Mouse (Mus musculus): ENCODE measurements around the gene Map3k21. TPM values are rescaled to one million over a fixed set of nuclear protein-coding genes. Genes with fewer than 3 reads are reported as not detected.

The Map3k21 gene
- total and polyA plus RNA-seq, 3 experiments, result 0.78 to 1.9 (median 1.6) TPM

DNA sequence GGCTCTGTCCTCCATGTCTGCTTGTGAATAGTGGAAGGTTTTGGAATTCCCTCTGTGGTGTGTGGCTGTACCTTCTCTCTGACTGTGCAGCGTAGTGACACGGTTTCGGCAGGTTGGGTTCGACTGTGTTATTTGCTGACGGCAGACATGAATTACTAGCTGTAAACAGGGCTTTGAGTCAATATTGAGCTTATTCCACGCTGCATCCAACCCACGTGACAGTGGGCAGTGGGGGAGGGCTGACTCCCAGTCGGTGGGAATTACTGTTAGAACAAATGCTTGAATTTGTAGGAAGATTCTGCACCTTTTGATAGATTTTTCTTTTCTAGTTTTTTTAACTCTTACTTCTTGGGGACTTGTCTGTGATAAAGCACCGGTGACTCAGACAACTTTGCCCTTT lies 4.1 kb downstream of the Map3k21 start:
- DNase-seq, result peak; percentile 44

DNA sequence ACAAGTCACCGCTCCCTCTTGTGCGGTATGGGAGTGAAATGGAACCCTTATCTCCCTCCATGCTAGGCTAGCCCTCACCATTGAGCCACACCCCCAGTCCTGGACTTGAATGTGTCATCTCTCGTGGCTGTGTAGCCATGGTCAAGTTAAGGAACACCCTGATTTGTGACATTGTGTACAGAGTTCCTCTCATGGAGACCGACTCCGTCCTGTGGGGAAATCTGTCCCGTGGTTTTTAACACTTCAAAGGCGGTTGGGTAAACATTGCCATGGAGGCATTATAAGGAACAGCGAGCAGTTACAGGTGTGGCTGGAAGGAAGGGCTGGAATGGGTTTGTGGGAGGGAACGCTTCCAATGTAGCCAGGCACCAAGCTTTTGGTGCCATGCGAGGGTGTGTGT lies 6.8 kb downstream of the Map3k21 start:
- DNase-seq, result no peak

DNA sequence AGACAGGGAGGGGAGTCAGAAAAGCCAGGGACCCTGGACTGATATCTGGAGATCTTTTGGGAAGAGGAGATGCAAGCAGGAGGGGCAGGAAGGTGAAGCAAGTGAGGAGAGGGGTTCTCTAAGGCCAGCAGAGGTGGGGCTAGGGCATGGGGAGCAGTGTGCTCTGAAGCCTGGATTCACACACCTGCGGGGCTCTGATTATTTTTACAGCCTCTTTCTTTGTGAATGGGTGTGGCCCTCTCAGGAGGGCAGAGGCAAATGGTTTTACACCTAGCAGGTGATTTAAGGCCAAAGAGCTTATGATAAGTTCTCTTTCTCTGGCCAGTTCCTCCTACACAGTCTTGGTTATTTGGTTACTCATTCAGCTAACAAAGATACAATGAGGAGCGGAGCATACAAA lies 8.5 kb downstream of the Map3k21 start:
- no peak for DNase-seq

DNA sequence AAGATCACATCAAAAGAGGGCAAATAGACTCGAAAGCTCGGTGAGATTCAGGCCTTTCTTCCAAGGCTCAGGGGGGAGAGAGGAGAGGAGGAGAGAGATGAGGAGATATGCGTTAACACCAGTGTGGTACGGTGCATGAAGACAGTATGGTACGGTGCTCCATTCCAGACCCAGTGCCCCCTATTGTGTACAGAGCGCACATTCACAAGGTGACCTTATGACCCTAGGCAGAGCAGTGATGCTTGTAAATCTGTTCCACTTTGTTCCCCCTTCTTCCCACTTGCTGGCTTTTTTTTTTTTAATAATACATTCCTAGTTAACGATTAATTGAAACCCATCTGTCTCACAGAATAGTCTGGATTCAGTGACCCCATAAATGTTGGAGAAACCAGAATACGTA lies 9.3 kb downstream of the Map3k21 start:
- no peak for DNase-seq

DNA sequence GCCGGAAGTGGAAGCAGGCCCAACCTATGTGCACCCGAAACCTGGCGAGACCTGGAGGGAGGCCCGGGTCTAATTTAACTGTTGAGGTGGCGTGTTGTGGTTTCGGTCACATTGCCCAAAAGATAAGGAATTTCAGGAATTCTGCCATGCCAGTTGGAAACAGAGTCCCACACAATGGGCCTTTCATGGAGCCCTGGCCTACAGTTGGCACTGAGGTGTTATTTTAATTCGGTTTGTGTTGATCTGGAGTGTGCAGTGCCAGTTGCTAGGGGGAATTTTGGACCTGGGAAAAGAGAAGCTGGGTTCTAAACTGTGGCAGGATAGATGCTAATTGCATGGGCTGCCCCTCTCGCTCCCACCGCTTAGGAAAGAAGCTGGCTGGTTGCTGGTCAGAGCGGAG lies 10.0 kb downstream of the Map3k21 start:
- DNase-seq, result no peak

DNA sequence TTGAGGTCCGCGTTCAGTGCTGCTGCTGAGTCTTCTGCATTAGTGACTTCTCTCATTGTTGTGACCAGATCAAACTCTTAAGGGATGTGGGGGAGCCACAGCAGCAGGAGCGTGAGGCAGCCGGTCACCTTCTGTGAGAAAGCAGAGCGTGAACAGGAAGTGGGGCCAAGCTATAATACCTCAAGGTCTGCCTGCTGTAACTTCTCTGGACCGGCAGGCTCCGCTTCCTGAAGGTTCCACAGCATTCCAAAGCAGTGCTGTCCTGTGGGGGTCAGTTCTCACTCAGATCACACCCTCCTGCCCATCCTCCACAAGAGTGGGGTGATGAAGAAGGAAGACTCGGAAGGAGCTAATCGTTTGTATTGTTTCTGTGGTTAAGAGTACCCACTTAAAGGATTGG lies 10.5 kb downstream of the Map3k21 start:
- no peak for DNase-seq

DNA sequence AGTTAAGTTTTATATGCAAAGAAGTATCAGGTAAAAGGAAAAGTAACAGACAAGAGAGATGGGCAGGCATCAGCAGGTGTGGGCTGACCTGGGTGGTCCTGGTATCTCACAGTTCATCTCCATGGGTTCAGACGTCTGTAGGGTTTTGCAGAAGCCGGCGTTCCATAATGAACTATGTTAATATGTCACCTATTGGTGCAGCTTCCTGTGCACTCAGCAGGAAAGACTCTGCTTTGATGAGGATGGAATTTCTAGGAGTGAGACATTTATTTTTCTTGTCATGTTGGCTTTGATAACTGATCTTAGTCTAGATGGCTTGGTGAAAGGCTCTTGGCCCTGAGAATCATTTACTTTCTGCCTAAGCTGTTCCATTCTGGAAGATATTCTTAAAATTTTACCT lies 12.1 kb downstream of the Map3k21 start:
- DNase-seq, result no peak

DNA sequence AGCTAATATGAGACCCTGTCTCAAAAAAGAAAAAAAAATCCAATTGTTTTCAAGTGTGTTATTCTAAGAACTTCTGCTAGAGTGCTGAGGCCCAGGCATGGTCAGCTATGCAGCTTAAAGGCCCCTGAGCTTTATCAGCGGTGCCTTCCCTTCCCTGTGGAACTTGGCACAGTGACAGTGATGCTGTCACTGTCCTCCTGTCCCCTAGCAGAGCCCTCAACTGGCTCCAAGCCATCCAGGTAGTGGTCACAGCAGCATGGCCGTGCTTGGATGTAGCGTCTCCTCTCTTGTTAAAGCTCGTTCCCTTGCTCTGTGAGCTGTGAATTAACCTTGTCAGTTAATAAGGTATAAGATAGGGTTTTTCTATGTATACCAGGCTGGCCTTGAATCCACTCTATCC lies 16.4 kb downstream of the Map3k21 start:
- no peak for DNase-seq

DNA sequence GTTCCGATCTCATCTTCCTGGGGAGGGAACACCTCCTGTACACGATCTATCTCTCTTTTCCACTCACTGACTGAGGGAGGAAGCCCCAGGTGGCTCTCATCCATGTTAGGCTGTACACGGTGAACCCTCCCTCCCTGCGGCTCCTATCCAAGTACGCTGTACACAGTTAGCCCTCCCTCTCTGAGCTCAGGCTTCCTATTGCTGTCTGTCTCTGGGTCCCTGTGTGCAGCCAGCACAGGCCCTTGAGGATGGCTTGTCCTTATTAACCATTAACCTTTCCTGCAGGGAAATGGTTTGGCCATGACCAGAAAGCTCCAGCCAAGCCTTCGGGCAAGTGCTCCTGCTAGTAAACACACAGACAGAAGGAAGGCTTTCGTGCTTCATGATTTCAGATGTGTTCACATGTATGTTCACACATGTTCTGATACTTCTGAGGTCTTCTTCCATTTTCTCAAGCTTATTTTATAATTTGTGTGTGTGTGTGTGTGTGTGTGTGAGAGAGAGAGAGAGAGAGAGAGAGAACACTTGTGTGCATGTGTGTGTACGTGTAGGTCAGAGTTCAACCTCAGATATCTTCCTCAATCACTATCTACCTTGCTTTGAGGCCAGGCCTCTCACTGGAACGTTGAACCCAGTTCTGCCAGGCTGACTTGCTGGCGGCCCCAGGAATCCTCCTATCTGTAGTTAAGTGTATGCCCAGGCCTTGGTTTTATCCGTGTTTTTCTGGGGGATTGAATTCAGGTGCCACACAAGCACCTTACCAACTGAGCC lies 20.2 kb downstream of the Map3k21 start:
- DNase-seq, result no peak

DNA sequence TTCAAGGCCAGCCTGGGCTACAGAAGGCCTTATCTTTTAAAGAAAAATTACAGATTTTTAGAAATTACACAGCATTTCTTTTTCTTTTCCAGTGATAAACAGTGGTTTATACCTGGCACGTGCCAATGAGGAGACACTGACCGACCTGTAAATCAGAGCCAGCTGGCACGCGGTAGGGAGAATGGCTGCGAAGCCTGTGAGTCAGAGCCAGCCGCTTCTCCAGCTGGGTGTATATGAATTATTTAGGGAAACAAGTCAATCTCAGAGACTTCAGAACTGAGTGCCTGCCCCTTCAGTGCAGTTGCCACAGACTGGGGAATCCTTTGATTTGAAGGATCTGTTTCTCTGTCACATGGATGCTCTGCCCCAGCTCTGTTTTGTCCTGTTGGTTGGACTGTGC lies 21.6 kb downstream of the Map3k21 start:
- DNase-seq, result peak; percentile 24

DNA sequence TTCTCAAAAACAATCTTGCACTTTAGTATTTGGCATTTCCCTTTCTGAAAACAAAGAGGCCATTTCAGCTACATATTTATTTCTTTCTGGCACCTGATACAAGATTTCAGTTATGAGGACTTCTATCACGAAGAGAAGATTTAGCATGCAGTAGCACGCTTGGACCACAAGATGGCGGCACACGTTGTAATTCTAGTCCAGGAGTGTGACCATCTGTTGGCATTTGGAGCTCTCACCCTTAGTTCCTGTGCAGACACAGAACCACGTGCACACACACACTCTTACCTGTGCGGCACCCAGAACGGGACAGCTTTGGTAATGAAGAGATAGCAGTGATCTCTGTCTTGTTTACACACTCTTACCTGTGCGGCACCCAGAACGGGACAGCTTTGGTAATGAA lies 25.4 kb downstream of the Map3k21 start:
- peak; percentile 40 for DNase-seq

DNA sequence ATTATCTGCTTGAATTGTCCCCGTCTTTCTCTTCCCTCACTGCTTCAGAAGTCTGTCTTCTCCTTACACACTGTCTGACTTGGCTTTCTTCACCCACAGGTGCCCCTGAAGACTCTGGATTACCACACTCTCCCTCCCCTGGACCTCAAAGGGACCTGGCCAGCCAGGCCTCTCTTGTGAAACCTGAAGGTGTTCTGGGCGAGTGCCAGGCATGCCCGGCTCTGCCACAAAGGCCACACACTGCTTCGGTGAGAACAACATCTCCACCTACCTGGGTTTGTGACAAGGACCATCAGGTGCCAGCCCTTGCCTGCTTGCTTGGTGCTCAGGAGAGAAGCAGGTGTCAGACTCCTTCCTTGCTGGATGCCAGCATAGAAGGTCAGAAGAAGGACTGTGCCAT lies 34.3 kb downstream of the Map3k21 start:
- DNase-seq, result no peak

DNA sequence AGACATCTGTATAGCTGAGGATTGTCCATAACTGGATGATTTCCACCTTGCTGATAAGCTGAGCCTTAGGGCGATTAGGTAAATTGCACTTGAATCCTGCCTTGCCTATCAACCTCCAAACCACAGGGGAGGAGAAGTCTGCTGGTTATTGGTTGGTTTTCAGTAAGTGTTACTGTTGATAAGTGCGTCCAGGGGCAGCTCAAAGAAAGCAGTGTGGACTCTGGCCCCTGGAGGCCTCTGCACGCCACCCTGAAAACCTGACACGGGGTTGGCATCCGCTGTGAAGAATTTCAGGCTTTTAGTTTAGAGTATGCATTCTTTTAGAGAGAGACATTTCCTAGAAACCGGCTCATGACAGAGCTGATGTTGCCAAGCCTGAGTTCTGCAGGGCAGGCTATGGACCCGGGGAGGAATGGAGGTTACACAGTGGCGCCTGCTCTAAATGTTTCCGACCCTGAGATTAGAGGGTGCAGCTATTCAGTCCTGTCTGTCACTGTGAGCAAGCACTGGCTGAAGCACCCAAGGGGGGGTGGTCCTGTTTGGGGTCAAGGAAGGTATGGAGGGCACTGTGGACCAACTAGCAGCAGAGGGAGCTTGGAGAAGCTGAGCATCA lies 38.6 kb downstream of the Map3k21 start:
- DNase-seq, result no peak

DNA sequence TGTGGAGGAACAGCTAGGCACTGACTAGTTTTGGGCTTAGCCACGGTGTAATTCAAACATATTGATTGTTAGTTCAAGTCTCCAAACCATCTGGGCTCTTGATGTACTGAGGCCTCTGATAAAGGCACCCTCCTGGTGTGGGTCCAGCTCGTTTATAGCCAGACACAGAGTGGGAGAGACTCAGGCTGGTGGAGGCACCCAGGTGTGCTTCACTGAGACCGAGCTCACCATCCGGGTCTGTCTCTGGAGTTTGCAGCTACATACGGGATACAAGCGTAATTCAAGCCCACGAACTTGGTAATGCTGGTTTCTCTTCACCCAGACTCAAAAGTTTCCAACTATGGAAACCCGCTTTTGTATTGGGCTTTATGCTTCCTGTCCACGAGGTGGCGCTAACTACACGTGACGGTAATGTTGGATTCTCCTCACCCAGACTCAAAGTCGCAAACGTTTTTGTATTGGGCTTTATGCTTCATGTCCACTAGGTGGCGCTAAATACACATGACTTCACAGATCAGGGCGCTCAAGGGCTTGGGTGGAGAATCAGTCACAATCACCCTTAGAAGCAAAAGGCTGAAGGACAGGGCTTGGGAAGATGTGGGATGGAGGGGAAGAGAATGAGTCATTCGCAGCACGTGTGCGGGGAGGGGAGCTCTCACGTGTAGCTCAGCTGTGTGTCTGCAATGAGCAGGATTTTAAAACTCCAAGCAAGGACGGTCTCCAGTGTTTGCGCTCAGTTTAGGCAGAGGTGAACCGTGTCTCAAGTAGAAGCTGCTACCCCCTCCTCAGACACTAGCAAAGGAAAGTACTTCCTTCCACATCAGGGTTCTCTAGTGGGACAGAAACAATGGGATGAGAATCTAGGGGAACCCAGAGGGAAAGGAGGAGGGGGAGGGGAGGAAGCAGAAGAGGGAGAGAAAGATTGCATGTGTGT lies 40.0 kb downstream of the Map3k21 start:
- DNase-seq, result peak; percentile 85

DNA sequence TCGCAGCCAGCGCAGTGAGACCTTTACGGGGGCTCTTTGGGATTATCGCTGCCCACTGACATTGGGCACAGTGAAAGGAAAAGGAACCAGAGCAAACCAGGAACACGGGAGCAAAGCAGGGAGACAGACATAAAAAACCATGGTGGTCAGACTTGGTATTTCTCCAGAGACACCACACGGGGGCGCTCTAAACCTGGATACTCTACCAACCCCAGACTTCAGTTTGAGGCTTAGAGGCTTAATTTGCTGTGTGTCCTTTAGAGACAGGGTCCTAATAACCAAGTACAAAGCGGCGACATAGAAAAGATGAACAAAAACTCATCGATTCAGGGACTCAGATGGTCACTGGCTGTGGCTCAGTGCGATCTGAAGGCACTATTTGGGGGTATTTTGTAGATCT lies 45.4 kb downstream of the Map3k21 start:
- peak; percentile 32 for DNase-seq

DNA sequence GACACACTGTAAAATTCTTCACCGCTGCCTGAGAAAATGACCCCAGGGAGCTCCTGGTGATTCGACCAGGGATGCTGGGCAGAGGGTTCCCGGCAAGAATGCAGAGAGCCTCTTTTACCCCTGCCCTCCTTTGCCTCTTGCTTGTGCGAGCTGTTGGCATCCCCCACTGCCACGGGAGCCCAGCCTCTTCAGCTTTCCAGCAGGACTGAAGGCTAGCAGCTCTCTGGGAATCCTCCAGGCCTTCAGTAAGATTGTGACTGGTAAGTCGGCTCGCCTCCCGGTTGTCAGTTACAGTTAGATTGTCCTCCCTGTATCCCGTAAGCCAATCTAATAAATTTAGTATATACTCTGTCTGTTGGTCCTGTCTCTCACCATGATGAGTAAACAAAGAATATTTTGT lies 46.5 kb downstream of the Map3k21 start:
- no peak for DNase-seq

DNA sequence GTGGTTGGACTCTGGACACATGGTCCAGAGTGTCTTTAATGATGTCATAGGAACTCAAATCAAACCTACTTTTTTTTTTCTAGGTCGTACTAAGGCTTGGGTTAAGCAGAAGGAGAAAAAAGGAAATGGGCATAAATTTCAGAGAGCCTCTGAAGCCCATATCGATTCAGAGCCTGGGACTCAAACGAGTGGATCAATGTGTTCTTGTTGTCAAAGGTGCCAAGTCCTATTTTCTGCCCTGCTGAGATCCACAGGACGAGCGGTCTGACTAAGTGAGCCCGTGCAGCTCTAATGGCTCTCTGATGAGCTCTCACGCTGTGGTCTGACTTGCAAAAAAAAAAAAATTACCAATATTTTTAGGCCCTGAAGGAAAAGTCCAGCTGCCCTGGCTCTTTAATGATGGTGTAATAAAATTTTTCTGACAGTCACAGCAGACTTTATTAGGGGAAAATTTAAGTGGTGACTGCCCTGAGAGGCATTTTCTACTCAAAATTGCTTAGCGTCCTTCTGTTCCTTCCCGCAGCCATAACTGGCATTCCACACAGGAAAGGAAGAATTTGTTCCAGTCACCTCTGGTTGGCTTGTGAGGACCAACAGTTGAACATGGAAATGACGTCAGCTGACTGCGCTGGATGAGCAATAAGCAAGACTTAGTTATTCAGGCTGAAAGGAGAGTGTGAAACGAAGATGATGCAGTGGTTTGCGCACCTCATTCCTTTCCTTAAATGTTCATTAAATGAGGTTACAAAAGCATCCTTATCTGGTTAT lies 47.2 kb downstream of the Map3k21 start:
- no peak for DNase-seq

DNA sequence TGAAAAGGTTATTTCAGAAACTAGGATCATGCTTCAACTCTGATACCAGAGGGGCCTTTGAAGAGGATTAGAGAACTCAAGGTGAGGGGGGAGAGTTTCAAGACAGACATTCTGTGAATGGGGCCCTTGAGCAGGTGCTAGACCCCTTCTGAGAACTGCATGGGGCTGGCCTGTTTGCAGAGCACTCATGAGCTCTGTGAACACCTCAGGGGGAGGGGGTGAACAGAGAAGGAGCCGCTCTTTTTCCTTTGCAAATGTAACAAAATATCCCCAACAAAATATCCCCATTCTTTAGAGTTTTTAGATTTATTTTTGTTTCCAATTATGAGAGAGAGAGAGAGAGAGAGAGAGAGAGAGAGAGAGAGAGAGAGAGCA lies 47.7 kb downstream of the Map3k21 start:
- no peak for DNase-seq

DNA sequence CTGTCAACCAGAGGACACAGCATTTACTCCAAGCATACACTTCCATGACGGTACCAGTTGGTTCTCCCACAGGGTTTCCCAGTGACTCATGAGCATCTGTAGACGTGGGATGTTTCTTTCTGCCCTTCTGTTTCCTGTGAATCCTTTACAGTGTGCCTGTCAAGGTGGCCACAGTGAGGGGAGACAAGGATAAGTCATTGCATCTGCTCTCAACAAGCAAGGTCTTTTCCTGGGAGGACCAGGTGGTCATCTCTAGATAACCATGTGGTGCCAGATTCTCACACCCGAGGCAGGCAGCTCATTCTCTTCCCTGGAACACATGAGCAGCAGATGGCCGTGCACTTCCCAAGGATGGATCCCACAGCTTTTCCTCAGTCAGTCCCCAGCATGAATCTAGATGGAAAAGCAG lies 49.1 kb downstream of the Map3k21 start:
- no peak for DNase-seq

DNA sequence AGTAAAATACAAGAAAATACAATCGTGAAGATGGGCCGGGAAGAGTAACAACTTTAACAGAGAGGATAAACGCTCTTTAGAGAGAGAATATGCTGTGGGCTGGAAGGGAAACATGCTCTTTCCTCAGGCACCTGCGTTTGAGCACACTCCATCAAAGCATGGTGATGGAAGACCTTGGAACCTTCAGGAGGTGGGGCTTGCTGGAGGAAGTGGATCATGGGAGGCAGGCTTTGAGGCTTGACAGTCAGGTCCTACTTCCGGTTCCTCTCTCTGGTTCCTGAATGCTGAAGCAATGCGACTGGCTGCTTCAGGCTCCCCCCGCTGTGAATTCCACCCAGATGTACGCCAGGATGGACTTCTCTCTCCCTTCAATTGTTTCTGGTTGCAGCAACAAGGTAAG lies 49.8 kb downstream of the Map3k21 start:
- DNase-seq, result no peak

DNA sequence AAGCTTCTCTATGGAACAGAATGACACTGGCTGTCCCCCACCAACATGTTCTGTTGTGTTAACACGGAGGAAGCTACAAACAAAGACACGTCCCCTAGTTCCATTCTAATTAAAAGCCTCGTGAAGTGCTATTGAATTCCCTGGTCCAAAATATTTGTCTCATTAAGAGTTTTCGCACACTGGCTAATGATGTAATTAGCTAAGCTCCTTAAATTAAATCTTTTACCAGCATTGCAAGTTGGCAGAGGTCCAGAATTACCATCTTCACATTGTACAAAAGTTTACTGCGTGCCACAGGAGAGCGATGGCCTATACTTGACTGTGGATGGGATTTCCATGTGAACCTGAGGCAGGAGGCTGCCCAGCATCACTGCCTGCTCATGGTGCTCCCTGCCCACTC lies 51.5 kb downstream of the Map3k21 start:
- no peak for DNase-seq

DNA sequence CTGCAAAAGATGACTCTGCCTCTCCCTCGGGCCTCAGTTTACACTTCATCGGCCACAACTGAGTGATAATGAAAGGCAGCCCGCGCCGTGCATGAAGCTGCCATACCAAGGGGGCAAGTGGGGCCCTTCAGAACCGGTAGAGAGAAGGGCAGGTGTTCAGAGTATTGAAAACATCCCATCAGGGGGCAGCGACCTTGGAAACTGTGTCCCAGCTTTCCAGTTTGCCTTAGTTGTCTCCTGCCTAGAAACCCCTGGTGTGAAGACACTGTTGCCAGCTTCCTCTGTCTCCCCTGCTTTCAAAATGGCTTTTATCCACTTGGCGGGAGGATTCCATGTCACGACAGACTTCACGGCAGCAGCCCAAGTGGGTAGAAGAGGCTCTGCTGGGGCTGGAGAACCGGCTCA lies 53.6 kb downstream of the Map3k21 start:
- no peak for DNase-seq

All from adrenal gland, adult 2 months (tissue).